Mouse (Mus musculus): ENCODE measurements around the gene Kdelr1.

Gene Kdelr1

DNA sequence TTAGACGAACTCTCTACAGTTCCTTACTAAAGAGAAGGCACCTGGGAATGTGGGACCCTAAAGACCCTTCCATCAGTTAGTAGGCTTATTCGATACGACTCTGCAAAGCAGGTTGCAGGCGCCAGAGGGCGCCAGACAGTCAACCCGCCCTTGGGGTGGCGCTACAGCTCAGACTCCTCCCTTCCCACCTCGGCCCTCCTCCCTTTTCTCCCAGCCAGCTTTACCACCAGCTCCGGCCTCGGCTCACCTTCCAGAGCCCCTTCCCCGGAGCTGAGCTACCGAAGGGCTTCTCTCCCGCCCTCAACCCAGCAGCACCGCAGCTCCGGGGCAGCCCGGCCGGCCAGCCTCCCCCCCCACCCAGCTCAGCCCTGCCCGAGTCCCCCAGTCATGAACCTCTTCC, at the start of gene Kdelr1:
Gene Kdelr1 (plus strand): TSS at position 149 of the 400 bp plus-strand sequence.
- peak; percentile 97 for DNase-seq (ENCODE audit: low spot score)

- DNase-seq (ENCODE audit: low spot score): no peak
Measured at GRCm38 (mm10) chr7:45824598-45824997, 48.0 kb upstream of the Kdelr1 start, which contains the start of gene Kcnj14. Kcnj14 (minus strand) TSS chr7:45824782.

- DNase-seq (ENCODE audit: low spot score): no peak
Measured at GRCm38 (mm10) chr7:45826631-45827030, 45.9 kb upstream of the Kdelr1 start.

DNA sequence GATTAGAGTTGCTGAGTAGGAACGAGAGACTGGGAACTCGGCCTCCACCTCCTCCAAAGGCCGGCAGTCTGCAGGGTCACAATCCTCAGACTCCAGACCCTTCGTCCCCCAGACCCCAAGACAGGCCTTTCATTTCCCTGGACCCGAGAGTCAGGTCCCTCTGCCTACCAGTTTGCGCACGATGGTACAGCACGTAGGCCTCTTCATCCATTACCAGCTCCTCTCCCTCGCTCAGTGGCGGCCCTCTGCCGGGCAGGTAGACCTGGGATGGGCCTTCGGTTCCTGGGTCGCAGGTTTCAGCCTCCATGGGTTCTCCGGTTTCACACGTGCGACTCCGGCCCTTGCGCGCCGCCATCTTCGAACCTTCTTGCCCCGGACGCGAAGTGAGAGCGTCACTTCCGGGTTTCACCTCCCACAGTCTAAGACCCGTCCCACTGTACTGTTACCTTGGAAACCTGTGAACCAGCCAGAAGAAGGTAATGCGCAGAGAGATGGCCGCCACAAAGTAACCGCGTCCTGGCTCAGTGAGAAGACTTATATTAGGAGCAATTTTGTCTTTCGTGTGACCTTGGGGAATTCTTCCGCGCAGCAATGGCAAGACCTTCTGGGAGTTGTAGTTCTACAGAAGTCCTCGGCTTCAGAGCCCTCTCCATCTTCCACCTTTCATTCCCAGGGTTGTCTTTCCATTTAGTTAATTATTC, 42.0 kb upstream of the Kdelr1 start, which contains the start of gene Grwd1:
Gene Grwd1 (minus strand): TSS at position 518 of the 701 bp plus-strand sequence.
- peak; percentile 87 for DNase-seq (ENCODE audit: low spot score)

- DNase-seq (ENCODE audit: low spot score): no peak
Measured at GRCm38 (mm10) chr7:45831128-45831525, 41.4 kb upstream of the Kdelr1 start.

GRCm38 (mm10) chr7:45832428-45832827, 40.1 kb upstream of the Kdelr1 start:
- DNase-seq (ENCODE audit: low spot score): no peak

DNA sequence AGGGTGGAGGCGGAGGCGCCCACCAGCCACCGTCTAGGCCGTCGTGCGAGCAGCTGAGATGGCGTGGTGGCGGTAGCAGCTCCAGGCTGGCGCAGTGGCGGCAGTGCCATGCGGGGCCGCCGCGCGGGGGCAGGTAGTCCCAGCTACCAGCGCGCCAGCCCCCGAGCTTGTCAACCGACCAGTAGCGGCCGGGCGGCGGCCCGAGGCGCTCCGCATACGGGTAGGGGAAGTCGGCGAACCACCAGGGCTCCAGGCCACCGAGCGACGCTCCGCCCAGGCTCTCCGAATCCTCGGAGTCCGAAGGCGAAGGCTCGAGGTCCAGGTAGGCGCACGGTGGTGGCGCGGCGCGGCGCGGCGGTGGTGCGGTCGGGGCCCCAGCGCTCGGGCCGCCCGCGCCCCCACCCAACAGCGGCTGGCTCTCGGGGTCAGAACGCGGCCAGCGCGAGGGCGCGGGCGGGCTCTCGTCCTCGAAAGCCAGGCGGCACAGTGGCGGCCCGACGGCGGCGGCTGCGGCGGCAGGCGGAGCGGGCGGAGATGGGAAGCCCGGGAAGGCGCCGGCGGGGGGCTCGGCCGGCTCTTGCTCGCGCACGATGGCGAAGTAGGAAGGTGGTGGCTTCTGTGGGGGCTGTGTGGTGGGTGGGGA, 39.3 kb upstream of the Kdelr1 start:
- DNase-seq (ENCODE audit: low spot score): no peak

GRCm38 (mm10) chr7:45833924-45834323, 38.6 kb upstream of the Kdelr1 start:
- DNase-seq (ENCODE audit: low spot score): no peak

- DNase-seq (ENCODE audit: low spot score): no peak
Measured at GRCm38 (mm10) chr7:45842950-45843744, 29.4 kb upstream of the Kdelr1 start.

- no peak for DNase-seq (ENCODE audit: low spot score)
Measured at GRCm38 (mm10) chr7:45848447-45849027, 24.0 kb upstream of the Kdelr1 start.

DNA sequence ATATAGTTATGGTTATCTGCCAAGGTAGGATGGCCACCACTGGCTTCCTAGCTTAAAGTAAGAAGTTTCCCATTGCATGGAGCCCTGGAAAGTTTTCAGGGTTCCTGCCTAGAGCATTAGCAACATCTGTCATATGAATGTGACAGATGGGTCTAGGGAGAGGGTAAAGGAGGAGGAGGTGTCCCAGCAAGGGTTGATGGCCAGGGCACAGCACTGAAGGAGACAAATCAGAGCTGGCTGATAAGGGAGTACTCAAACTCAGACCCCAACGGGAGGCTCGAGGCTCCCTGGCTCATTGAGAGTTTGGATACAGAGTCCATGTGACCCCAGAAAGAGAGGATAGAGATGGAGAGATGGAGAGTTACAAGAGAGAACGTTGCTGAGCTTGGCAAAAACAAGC, 21.9 kb upstream of the Kdelr1 start:
- no peak for DNase-seq (ENCODE audit: low spot score)

DNA sequence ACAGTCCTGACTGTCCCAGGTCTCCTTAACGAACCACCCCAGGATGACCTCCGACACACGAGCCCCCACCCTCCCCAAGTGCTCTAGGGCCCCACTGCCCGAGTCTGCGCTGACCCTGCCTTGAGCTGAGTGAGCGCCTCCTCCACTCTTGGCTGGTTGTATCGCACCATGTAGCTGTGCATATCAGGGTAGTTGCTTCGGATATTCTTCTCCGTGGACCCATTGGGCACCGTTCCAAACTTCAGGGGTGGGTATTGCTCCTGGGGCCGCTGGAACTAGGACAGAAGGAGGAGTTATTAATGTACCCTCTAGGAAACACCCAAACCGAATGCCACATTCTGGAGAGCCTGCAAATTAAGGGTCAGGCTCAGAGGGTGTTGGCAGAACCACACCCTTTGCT, 19.5 kb upstream of the Kdelr1 start:
- no peak for DNase-seq (ENCODE audit: low spot score)

GRCm38 (mm10) chr7:45856950-45857901, 15.3 kb upstream of the Kdelr1 start:
- DNase-seq (ENCODE audit: low spot score): peak; percentile 56

- DNase-seq (ENCODE audit: low spot score): no peak
Measured at GRCm38 (mm10) chr7:45859008-45859407, 13.6 kb upstream of the Kdelr1 start.

DNA sequence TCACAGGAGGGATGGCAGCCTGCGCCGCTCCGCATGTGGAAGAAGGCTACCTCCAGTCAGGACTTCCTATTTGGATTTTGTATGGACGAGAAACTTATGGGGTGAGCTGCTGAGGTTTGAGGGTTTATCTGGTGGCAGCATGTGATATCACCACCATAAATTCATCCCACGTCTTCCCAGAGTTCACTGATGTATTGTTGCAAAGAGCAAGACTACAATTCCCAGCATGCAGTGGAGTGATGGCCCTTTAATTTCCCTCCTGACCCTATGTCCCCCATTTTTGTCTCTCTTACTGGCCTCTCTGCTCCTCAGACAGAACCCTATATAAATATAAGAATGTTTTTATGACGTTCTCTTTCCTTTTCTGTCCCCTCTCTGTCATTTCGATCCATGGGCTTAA, 9.8 kb upstream of the Kdelr1 start:
- no peak for DNase-seq (ENCODE audit: low spot score)

DNA sequence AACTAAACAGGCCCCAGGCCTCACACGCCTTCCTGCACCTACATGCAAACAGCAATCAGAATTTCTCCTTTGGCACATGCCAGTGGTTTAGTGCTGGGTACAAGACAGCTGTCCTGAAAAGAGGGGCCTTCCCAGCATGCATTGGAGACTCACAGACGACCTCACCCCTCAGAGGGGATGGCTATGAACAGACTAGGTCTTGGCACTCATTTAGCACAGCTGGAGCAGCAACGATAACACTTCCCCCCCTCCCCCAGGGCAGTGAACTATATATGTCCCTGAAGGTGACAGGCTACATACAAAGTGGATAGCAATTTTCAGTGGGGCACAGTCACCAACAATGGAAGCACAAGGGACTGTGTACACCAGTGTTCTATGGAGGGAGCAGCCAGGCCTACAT, 8.1 kb upstream of the Kdelr1 start:
- no peak for DNase-seq (ENCODE audit: low spot score)

GRCm38 (mm10) chr7:45865925-45866910, 6.4 kb upstream of the Kdelr1 start:
- peak; percentile 92 for DNase-seq (ENCODE audit: low spot score)

- no peak for DNase-seq (ENCODE audit: low spot score)
Measured at GRCm38 (mm10) chr7:45867871-45868270, 4.7 kb upstream of the Kdelr1 start.

- DNase-seq (ENCODE audit: low spot score): no peak
Measured at GRCm38 (mm10) chr7:45869107-45869670, 3.4 kb upstream of the Kdelr1 start.

- DNase-seq (ENCODE audit: low spot score): no peak
Measured at GRCm38 (mm10) chr7:45869787-45870186, 2.8 kb upstream of the Kdelr1 start.

Measured in retina, embryonic 14.5 days (tissue).